Mouse (Mus musculus): ENCODE measurements around the gene Eif2s3x. TPM values are rescaled to one million over a fixed set of nuclear protein-coding genes. Genes with fewer than 3 reads are reported as not detected.

The Eif2s3x gene
- 10 to 100 TPM in 1 of 2 experiments, 1 to 10 TPM in 1; 5.0 to 48.8 TPM for polyA plus RNA-seq (2012; fragmentation: generic; extraction: Trizol)

GRCm38 (mm10) chrX:94212597-94213321 lies at the start of gene Eif2s3x:
Gene Eif2s3x, minus strand, starts transcription at chrX:94212862.

DNA sequence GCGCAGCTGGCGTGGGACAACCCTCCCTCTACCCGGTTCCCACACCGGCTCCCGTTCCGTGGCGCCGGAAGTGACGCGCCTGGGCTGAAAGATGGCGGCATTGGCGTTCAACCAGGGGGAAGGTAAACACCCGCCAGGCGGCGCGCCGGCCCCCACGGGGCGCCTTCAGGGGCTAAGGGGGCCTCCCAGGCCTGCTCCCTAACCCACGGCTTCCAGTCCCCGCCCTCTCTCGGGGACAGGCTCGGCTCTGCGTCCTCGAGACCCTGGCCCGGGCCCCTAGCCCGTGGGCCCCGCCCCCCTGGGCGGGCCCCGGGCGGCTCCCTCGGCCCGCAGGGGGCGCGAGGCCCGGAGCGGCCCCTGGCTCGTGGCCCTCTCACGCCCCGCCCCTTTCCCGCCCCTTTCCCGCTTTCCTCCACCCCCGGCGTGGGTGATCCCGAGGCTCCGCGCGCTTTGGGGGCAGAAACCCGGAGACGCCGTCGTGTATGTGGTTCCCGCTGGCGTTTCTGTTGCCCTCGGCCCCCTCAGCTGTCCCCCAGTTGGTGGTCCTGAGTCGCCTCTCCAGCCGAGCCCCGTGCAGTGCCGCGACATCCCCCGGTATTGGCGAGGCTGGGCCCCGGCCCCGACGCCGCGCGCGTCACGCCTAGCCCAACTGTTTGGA lies 22.0 kb upstream of the Eif2s3x start, which contains the start of gene Klhl15:
Gene Klhl15 (plus strand): TSS at position 68 of the 658 bp plus-strand sequence.

Other genes starting within 250 kb of the Eif2s3x start
- under 1 TPM in 1 of 2 experiments, not detected in 1; 0.04 TPM for gene AU015836, start 244.2 kb downstream of the Eif2s3x start, polyA plus RNA-seq (2012; fragmentation: generic; extraction: Trizol)
- 1 to 10 TPM in 1 of 2 experiments, under 1 TPM in 1; 0.96 to 3.5 TPM for gene Zfx, start 89.2 kb downstream of the Eif2s3x start, polyA plus RNA-seq (2012; fragmentation: generic; extraction: Trizol)
- gene Klhl15, start 21.7 kb upstream of the Eif2s3x start, polyA plus RNA-seq (2012; fragmentation: generic; extraction: Trizol) = 1 to 10 TPM; 1.3 to 3.1 TPM
- gene Fam90a1b, start 153.9 kb upstream of the Eif2s3x start, polyA plus RNA-seq (2012; fragmentation: generic; extraction: Trizol) = not detected
- 10 to 100 TPM in 1 of 2 experiments, 1 to 10 TPM in 1; 8.7 to 16.0 TPM for gene Apoo, start 154.3 kb upstream of the Eif2s3x start, polyA plus RNA-seq (2012; fragmentation: generic; extraction: Trizol)

All from C3H10T1/2 (cell line).